Mouse (Mus musculus): ENCODE results near the gene Fam129b. TPM values are rescaled to one million over a fixed set of nuclear protein-coding genes. Genes with fewer than 3 reads are reported as not detected.
"Not testable (repeated sequence)": the region's sequence is repeated elsewhere in the genome, so short reads cannot be mapped to it uniquely, and the experiment has no call there.

Fam129b gene
- 13.1 TPM in 2 replicates for total RNA-seq (2017)

DNA sequence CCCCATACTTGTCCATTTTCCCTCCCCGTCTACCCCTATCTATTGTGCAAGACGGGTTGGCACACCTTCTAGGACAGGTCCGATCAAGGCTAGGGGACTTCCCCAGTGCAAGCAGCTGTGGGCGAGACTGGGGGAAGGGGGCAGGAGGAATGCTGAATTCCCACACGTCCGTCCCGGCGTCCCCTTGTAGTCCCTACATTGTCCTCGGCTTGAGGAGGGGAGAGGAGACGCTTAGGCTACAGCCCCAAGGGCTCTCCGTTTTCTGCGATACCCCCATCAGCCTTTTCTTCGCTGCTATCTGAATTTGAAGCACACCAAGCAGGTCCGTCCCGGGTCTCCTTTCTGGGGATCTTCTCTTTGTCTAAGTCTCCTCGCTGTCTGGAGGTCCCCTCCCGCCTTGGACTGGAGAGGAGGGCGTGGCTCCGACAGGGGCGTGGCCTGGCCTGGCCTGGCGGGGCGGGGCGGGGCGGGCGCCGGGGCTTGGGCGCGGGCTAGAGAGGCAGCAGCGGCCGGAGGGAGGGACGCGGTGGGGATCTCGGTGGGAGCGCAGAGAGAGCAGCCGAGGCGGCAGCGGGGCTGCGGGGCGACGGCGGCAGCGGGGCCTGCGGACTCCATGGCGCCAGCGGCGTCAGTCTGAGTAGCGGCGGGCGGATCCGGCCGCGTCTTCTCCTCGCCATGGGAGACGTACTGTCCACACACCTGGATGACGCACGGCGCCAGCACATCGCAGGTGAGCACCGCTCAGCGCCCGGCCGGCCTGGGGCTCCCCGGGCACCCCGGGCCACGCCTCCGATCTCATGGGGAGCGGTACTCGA, at the start of gene Fam129b:
TSS of gene Fam129b (plus strand) at position 440 of the 815 bp plus-strand sequence.
- peak; percentile 60 for ATAC-seq (replicated peaks; ENCODE audit: low read depth, poor library complexity, severe bottlenecking)

DNA sequence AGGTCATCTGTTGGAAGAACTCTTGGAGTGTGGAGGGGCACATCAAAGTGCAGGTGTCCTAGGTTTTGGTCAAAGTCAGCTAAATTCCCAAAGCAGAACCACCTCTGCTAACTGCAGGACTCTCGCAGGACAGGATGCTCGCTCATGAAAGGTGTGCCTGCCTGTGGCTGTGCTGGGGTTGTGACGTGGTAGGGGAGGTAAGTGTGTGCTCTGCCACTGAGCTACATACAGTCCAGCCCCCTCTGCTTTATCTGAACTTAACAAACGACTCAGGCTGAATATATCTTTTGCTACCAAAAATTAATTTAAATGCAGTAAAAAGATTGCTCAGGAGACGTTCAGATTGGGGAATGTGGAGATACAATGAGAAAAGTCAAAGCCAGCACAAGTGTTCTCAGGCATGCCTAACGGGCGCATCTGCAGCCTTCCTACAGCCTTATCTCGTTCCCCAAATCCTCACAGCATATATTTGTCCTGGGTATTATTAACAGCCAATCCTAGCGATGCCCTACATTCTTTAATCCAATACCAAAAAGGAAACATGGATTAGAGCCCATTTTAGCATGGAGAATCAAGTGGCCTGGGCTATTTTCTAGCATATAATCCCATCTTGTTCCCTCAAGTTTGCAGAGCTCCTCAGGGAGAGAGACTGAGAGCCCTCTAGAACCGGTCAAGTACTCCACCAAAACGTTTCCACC, 46.8 kb upstream of the Fam129b start:
- ATAC-seq (replicated peaks; ENCODE audit: low read depth, poor library complexity, severe bottlenecking): no peak

DNA sequence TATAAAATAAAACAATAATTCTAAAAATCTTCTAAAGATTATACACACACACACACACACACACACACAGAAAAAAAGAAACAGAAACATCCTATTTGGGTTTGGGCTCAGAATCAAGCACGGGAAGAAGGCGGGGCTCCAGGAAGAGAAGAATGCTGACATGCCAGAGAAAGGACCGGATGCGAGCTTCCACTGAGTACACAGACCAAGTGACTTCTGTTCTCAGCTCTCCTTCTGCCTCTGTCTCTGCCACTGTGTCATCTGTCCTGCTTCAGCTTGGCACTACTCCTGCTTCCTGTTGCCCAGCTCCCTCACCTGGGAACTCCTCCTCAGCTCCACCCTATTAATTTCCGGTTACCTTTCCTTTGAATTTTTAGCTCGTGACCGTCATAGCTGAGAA, 41.4 kb upstream of the Fam129b start:
- ATAC-seq (replicated peaks; ENCODE audit: low read depth, poor library complexity, severe bottlenecking): peak; percentile 45; the same call in 1 of the 2 replicates

DNA sequence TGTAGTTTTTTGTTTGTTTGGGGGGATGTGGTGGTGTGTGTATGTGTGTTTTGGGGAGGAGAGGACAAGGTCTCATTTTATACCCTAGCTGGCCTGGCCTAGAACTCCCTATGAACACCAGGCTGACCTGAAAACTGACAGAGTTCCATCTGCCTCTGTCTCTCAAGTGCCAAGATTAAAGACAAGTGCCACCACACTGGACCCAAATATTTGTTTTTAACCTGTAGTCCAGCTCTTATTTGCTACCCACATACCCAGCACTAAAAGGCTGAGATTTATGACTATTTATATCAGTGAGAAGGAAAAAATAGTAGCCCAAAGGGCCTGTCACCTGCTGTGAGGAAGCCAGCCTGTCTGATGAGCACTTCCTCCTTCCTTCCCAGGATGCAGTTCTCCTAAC, 40.3 kb upstream of the Fam129b start:
- no peak for ATAC-seq (replicated peaks; ENCODE audit: low read depth, poor library complexity, severe bottlenecking)

DNA sequence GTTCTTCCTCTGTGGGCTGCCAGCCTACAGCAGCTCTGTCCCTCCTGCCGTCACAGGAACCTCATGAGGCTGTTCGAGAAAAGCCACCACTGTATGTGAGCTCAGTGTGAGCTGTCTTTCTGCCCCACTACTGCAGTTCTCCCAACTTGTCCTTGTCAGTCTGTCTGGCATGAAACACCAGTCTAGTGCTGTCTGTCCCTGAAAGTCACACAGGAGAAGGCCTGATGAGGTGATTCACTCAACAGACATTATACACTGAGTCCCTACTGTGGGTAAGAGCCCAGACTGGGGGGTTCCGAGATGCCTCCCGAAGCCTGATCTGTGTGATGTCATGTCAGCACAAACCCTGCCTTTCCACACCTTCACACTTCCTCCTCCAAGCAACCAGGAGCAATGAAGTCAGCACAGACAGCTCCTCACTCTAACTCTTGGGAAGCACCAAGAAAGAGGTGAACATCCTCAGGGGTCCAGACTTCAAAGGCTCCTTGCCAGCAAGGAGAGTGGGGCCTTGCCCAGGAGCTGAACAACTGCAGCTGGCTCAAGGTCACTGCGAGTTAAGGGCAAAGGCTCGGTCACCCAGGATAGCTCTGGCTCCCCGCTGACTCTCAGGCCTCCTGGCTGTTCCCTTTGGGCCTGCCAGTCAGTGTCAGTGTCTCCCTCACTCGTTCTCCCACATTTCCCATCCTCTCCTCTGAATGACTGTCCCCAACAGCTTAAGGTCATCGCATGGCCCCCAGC, 37.6 kb upstream of the Fam129b start:
- no peak for ATAC-seq (replicated peaks; ENCODE audit: low read depth, poor library complexity, severe bottlenecking)

DNA sequence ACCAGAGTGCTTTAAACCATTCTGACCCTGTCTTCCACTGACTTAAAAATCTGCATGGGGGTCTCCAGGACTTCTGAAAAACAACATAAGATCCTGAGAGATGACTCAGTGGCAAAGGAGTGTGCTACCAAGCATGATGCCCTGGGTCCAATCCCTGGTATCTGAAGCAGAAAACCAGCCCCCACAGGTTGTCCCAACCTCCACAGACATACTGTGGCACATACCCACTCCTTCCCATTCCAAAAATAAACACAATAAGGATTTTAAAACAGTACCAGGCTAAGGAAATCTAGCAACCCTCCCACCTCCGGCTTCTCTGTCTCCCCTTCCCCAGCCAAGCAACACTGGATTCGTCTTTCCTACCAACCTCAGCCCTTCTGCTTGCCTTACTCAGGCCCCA, 36.7 kb upstream of the Fam129b start:
- no peak for ATAC-seq (replicated peaks; ENCODE audit: low read depth, poor library complexity, severe bottlenecking)

DNA sequence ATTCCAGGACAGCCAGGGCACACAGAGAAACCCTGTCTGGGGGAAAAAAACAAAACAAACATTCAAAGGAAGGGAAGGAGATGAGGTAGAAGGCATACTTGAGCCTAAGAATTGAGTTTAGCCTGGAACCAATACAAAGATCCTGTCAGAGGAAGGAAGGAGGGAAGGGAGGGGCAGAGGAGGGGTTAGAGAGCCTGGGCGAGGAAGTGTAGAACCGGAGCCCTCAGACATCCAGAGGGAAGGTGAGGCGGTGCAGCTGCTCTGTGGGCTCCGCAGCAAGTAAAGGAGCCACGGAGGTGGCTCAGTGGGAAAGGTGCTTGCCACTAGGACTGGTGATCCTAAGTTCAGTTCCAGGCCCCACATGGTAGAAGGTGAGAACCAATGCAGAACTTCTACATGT, 34.8 kb upstream of the Fam129b start:
- ATAC-seq (replicated peaks; ENCODE audit: low read depth, poor library complexity, severe bottlenecking): no peak

DNA sequence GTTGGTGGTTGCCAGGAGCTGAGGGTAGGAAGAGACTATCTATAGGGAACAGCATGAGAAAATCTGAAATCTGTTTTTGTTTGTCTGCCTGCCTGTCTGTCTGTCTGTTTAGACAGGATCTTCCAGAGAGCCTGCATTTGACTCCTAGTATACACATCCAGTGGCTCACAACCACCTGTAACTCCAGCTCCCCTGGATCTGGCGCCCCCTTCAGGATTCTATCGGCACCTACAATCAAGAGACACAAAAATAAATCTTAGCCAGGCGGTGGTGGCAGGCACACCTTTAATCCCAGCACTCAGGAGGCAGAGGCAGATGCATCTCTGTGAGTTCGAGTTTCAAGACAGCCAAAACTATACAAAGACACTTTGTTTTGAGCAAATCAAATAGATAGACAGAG, 33.4 kb upstream of the Fam129b start:
- no peak for ATAC-seq (replicated peaks; ENCODE audit: low read depth, poor library complexity, severe bottlenecking)

DNA sequence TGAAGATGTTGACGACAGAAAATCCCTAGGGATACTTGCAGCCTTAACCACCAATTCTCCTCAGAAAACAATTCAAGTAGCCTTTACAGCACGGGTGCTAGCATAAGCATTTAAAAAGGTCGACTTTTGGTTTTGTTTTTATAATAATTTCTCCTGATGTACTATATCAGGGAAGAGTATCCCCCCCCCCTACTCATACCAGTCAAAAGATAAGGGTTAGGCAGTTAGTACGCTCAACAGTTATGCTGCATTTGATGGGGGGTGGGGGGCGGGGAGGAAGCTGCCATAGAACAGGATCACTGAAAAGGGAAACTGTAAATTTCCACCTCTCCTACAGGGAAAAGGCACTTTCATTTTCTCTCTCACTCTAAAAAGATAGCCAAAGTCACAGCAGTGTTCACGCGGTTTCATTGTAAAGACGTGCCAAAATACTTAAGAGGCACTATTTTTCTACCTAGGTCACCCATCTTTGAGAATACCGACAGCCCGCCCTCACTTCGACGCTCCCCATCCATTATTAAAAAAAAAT, 30.3 kb upstream of the Fam129b start:
- 0 out of 2 replicates have a peak, but pooled peaks have one; percentile 1 for ATAC-seq (replicated peaks; ENCODE audit: low read depth, poor library complexity, severe bottlenecking)

DNA sequence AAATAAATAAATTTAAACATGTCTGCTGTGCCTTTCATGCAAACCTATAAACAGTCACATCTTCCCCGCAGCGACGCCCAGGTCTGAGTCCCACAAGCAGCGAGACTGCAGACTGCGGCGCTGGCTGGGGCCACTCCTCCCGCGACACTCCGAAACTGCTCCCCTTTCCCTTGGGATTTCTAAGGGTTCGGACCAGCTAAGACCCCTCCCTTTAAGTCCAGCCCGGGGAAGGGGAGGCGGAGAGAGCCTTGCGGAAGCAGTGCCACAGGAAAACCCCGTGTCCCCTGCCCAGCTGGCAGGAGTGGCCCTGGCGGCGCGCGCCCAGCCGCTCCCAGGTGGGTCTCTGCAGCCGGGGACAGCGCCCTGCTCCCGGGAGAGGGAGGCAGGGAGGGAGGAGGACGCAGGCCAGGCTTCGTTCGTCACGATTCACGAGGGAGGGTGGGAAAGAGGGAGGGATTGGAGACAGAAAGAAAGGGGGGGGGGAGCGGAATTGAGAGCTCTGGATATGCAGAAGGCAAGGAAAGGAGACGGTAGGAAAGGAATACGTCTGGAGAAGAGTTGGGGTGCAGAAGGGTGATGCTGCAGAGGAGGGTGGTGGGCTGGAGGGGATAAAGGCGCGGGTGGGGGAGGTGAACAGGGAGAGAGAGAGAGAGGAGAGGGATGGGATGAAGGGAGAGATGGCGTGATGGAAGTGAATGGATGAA, 29.7 kb upstream of the Fam129b start:
- peak; percentile 43 for ATAC-seq (replicated peaks; ENCODE audit: low read depth, poor library complexity, severe bottlenecking)

DNA sequence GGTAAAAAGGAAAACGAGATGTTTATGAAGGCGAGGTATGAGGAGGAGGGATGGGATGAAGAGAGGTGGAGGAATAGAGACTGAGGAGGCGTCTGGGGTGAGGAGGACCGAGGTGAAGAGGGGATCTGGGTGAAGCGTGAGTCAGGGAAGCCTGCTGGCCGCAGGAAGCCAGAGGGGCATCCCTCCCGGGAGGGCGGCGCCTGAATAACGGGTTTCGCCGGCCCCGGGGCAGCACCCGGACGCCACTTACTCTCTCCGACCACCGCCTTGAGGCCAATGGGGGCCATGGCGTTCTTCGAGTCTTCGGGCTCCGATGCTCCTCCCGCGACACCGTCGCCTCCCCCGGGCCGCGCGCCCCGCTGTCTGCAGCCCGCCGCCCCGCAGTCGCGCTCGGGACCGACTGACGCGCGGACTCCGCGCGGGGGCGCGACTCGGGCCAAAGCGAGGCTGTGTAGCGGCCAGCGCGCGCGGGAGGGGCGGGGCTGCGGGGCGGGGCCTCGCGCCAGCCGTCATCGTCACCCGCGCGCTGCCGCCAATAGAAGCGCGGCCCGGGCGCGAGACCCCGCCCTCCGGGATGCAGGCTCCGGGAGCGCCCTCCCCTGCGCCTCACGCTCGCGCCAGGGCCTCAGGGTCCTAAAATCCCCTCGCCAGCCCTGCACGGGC, 29.0 kb upstream of the Fam129b start, which contains the start of gene Stxbp1:
TSS of gene Stxbp1 (minus strand) at position 441 of the 663 bp plus-strand sequence.
- peak; percentile 76 for ATAC-seq (replicated peaks; ENCODE audit: low read depth, poor library complexity, severe bottlenecking)

DNA sequence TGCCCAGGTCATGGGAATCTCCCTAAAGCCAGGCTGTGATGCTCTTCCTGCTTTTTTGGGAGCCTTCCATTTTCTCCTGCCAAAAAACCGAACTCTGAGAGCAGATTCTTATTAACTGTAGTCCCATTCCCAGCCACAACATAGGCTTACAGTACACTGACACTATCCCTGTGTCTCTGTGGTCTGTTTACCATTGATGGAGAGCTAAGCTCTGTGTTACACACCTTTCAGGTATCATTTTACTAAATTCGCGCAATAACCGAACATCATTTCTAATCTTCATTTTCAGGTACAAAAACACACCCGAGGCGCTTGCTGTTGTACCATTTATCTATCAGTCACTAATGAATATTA, 28.5 kb upstream of the Fam129b start:
- peak; percentile 22; the same call in 1 of the 2 replicates for ATAC-seq (replicated peaks; ENCODE audit: low read depth, poor library complexity, severe bottlenecking)

DNA sequence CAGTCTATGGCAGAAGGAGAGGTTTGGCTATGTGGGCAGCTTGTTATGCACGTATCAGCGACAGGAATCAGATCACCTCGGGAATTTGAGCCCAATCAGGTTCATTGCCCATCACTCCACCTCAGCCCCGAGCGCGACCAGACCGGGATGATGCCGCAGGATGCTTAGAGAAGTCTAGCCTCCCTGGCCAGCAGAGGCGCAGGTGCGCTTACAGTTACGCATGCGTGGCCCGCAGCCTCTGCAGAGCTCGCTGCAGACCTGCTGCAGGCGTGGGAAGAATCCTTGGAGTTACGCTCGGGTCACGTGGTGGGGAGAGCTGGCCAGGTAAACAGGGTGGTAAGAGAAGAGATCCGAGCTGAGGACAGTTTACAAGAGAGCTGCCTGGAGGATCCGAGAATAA, 23.8 kb upstream of the Fam129b start:
- peak; percentile 27; the same call in 1 of the 2 replicates for ATAC-seq (replicated peaks; ENCODE audit: low read depth, poor library complexity, severe bottlenecking)

DNA sequence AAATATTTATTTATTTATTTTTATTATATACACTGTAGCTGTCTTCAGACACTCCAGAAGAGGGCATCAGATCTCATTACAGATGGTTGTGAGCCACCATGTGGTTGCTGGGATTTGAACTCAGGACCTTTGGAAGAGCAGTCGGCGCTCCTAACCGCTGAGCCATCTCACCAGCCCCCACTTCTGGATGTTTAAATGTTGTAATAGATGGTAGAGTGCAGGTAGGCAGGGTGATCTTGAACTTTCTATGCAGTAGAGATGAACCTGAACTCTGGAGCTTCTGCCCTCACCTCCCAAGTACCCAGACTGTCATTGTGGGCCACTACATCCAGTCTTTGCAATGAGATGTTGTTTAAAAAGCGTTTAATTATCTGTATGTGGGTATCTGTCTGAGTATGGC, 22.2 kb upstream of the Fam129b start:
- not testable (repeated sequence) for ATAC-seq (replicated peaks; ENCODE audit: low read depth, poor library complexity, severe bottlenecking)

DNA sequence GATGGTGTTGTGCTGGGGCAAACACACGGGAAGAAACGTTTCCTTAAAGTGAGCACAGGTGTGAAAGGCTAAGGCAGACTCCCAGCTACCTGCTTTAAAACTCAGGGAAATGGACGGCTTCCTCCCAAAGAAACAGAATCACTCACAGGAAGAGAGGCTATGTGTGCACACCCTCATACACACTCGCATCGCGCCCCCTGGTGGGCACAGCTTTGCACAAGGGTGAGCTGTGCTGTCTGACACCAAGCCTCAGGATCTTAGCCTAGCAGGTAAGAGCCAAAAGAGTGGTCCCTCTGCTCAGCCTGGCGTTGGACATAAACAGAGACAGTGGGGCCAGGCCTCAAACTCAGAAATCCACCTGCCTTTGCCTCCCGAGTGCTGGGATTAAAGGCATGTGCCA, 21.7 kb upstream of the Fam129b start:
- peak; percentile 62 for ATAC-seq (replicated peaks; ENCODE audit: low read depth, poor library complexity, severe bottlenecking)

DNA sequence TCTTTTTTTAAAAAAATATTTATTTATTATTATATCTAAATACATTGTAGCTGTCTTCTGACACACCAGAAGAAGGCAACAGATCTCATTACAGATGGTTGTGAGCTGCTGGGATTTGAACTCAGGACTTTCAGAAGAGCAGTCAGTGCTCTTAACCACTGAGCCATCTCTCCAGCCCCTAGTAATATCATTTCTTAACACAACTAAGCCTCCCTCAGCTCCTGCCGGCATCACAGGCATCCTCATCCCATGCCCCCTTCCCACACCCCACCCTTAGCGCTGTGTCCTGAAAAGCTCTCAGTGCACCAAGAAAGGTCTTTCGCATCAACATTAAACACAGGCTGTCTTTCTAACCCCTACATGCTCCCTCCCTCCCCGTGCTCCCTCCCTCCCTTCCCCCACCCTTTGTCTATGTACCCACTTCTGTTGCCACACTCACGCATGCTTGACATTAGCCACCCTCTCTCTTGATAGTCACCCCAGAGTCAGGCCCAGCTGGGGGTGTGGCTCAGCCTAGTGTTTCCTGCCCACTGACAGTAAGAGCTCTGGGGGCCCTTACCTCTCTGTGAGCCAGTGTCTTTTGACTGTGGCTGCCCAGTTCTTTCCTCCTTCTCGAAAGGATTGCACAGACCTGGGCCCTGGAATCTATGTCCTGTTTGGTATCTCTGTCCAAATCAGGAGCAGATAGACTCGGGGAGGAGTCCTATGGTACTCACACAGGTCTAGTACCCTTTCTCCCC, 20.7 kb upstream of the Fam129b start:
- no peak for ATAC-seq (replicated peaks; ENCODE audit: low read depth, poor library complexity, severe bottlenecking)

DNA sequence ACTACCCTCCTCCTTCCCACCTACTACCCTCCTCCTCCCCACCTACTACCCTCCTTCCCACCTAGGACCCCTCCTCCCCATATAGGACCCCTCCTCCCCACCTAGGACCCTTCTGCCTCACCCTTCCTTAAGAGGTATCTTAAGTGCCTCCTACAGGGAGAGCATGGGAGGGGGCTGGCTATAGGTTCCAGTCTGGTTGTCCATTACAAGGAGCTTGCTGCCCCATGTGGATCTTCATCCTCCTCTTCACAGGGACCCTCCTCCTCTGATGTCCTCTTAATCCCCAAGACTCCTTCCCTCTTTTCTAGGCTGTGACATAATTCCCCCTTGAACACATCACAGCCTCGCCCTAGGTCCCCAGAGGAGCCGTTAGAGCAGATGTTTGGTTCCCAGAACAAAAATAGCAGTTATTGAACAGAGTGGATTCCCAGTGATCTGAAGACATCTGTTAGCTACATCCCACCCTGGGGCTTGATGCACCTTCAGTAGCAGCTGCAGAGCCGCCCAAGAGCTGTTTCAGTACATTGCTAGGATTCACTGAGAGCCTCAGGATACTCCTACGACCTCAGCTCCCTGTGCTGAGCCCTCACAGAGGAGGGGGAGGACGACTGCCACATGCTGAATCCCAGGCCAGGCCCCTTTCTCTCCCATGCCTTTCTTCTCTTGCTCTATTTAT, 20.0 kb upstream of the Fam129b start:
- ATAC-seq (replicated peaks; ENCODE audit: low read depth, poor library complexity, severe bottlenecking): no peak

DNA sequence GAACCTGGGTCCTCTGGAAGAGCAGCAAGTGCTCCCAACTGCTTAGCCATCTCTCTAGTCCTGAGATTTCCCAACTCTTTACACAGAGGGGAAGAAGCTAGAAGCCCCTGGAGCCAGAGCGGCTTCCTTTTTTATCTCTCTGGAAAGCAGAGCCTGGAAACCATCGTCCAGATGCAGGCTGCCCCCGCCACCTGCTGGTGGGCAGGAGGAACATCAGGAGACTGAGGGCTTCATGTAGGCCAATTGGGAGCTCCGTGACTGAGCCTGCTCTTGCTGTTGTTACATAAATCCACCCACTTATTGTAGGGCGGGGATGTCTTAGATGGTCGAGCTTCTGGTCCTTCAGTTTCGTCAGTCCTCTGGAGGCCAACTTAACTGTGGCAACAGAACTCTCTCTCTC, 18.3 kb upstream of the Fam129b start:
- ATAC-seq (replicated peaks; ENCODE audit: low read depth, poor library complexity, severe bottlenecking): peak; percentile 91
